Mouse (Mus musculus): Measurements from ENCODE around the gene Txndc17. TPM values are rescaled to one million over a fixed set of nuclear protein-coding genes. Genes with fewer than 3 reads are reported as not detected.
A peak's percentile ranks its signal among the peaks of the same experiment; 100 is the strongest.

Gene Txndc17
- polyA plus RNA-seq, 1 experiment from 2014 or later = 166 TPM

- Histone ChIP-seq H3K36me3 (peaks cover 47% of the 10 kb centered on the region), H3K4me2 (no peak overlapping the region), H3K27me3 (no peaks in the 10 kb centered on the region), H3K4me3 (no peak overlapping the region), H3K9ac (no peak overlapping the region), H3K27ac (no peak overlapping the region), H3K9me3 (no peaks in the 10 kb centered on the region), H3K4me1 (replicated peaks) (no peaks in the 10 kb centered on the region)
- ATAC-seq (ENCODE audit: low FRiP score) = no peak
- 88% methylated on average over 8 of the region's 8 CpGs for WGBS
Observed at GRCm38 (mm10) chr11:72196506-72196905, 10.8 kb upstream of the Txndc17 start.

- H3K9me3 ChIP-seq = no peaks in the 10 kb centered on the region
- no peak overlapping the region for H3K9ac ChIP-seq
- no peak for ATAC-seq (ENCODE audit: low FRiP score)
- H3K4me3 ChIP-seq = no peak overlapping the region
- H3K36me3 ChIP-seq = peaks cover 24% of the 10 kb centered on the region
- peaks cover 39% of the 10 kb centered on the region for H3K4me1 ChIP-seq (replicated peaks)
- no peak overlapping the region for H3K27ac ChIP-seq
- H3K4me2 ChIP-seq = no peak overlapping the region
- WGBS = 67% methylated on average over 1 of the region's 1 CpGs
- no peaks in the 10 kb centered on the region for H3K27me3 ChIP-seq
Observed at GRCm38 (mm10) chr11:72203440-72203839, 3.9 kb upstream of the Txndc17 start.

- no peaks in the 10 kb centered on the region for H3K9me3 ChIP-seq
- ATAC-seq (ENCODE audit: low FRiP score) = no peak
- H3K4me3 ChIP-seq = peak overlapping the region; percentile 88
- H3K4me2 ChIP-seq = peak overlapping the region; percentile 92
- no peaks in the 10 kb centered on the region for H3K27me3 ChIP-seq
- 91% methylated on average over 6 of the region's 6 CpGs for WGBS
- peaks cover 44% of the 10 kb centered on the region for H3K4me1 ChIP-seq (replicated peaks)
- peak overlapping the region; percentile 90 for H3K9ac ChIP-seq
- peaks cover 27% of the 10 kb centered on the region for H3K36me3 ChIP-seq
- no peak overlapping the region for H3K27ac ChIP-seq
Observed at GRCm38 (mm10) chr11:72205256-72205655, 2.1 kb upstream of the Txndc17 start.

GRCm38 (mm10) chr11:72206341-72207203 is 775 bp upstream of the Txndc17 start, which contains the start of gene Gm43951:
Gene Gm43951 (minus strand): TSS chr11:72206840.
- peak within 1 kb of the TSS; percentile 90 for H3K27ac ChIP-seq
- H3K4me3 ChIP-seq = peak within 1 kb of the TSS; percentile 88
- H3K9ac ChIP-seq = peak within 1 kb of the TSS; percentile 90
- no peaks in the 10 kb centered on the region for H3K27me3 ChIP-seq
- H3K4me2 ChIP-seq = peak within 1 kb of the TSS; percentile 92
- peaks cover 33% of the 10 kb centered on the region for H3K36me3 ChIP-seq
- peaks cover 44% of the 10 kb centered on the region for H3K4me1 ChIP-seq (replicated peaks)
- WGBS = under 1% methylated on average over 43 of the region's 43 CpGs
- ATAC-seq (ENCODE audit: low FRiP score) = peak; percentile 60
- H3K9me3 ChIP-seq = no peaks in the 10 kb centered on the region

- Histone ChIP-seq H3K36me3 (peaks cover 38% of the 10 kb centered on the region), H3K4me3 (peak overlapping the region; percentile 88), H3K4me1 (replicated peaks) (peaks cover 45% of the 10 kb centered on the region), H3K4me2 (peak overlapping the region; percentile 92), H3K27ac (peak overlapping the region; percentile 90), H3K9me3 (no peaks in the 10 kb centered on the region), H3K27me3 (no peaks in the 10 kb centered on the region), H3K9ac (peak overlapping the region; percentile 90)
- ATAC-seq (ENCODE audit: low FRiP score) = no peak
- WGBS = 25% methylated on average over 17 of the region's 17 CpGs
Observed at GRCm38 (mm10) chr11:72207834-72208377, 559 bp downstream of the Txndc17 start.

GRCm38 (mm10) chr11:72214591-72215409 is 7.5 kb downstream of the Txndc17 start:
- Histone ChIP-seq H3K9ac (peak overlapping the region; percentile 85), H3K4me3 (peak overlapping the region; percentile 82), H3K4me1 (replicated peaks) (peaks cover 29% of the 10 kb centered on the region), H3K9me3 (no peaks in the 10 kb centered on the region), H3K27ac (peak overlapping the region; percentile 89), H3K4me2 (peak overlapping the region; percentile 91), H3K36me3 (peaks cover 30% of the 10 kb centered on the region), H3K27me3 (no peaks in the 10 kb centered on the region)
- 1% methylated on average over 51 of the region's 51 CpGs for whole genome bisulfite sequencing
- peak; percentile 96 for ATAC-seq (ENCODE audit: low FRiP score)

- 2% methylated on average over 29 of the region's 29 CpGs for WGBS
- Histone ChIP-seq H3K36me3 (peaks cover 24% of the 10 kb centered on the region), H3K4me2 (peak within 1 kb of the TSS; percentile 91), H3K4me3 (peak within 1 kb of the TSS; percentile 82), H3K27ac (peak within 1 kb of the TSS; percentile 89), H3K9ac (peak within 1 kb of the TSS; percentile 85), H3K4me1 (replicated peaks) (peaks cover 29% of the 10 kb centered on the region), H3K9me3 (no peaks in the 10 kb centered on the region), H3K27me3 (no peaks in the 10 kb centered on the region)
- peak; percentile 91 for ATAC-seq (ENCODE audit: low FRiP score)
Observed at GRCm38 (mm10) chr11:72215410-72215797, 8.1 kb downstream of the Txndc17 start, which contains the start of gene Med31. Gene Med31 (minus strand): TSS chr11:72215592.

GRCm38 (mm10) chr11:72217116-72217515 is 9.8 kb downstream of the Txndc17 start:
- peak overlapping the region; percentile 91 for H3K4me2 ChIP-seq
- peaks cover 29% of the 10 kb centered on the region for H3K4me1 ChIP-seq (replicated peaks)
- 88% methylated on average over 5 of the region's 5 CpGs for WGBS
- no peak overlapping the region for H3K27ac ChIP-seq
- no peaks in the 10 kb centered on the region for H3K9me3 ChIP-seq
- H3K4me3 ChIP-seq = no peak overlapping the region
- no peak for ATAC-seq (ENCODE audit: low FRiP score)
- peaks cover 9% of the 10 kb centered on the region for H3K36me3 ChIP-seq
- 0 out of 2 replicates have a peak overlapping the region, but pooled peaks have one; percentile 14 for H3K9ac ChIP-seq
- H3K27me3 ChIP-seq = no peaks in the 10 kb centered on the region

GRCm38 (mm10) chr11:72221278-72221677 is 13.9 kb downstream of the Txndc17 start:
- ATAC-seq (ENCODE audit: low FRiP score) = no peak
- Histone ChIP-seq H3K4me2 (no peak overlapping the region), H3K4me1 (replicated peaks) (peaks cover 19% of the 10 kb centered on the region), H3K9ac (no peak overlapping the region), H3K4me3 (no peak overlapping the region), H3K27ac (no peak overlapping the region), H3K36me3 (peaks cover 5% of the 10 kb centered on the region; the same call in 1 of the 2 replicates), H3K27me3 (no peaks in the 10 kb centered on the region), H3K9me3 (no peaks in the 10 kb centered on the region)
- 15% methylated on average over 6 of the region's 6 CpGs for WGBS

- H3K36me3 ChIP-seq = peaks cover 5% of the 10 kb centered on the region; the same call in 1 of the 2 replicates
- H3K9me3 ChIP-seq = no peaks in the 10 kb centered on the region
- peaks cover 16% of the 10 kb centered on the region for H3K4me1 ChIP-seq (replicated peaks)
- no peak overlapping the region for H3K4me3 ChIP-seq
- H3K9ac ChIP-seq = no peak overlapping the region
- 0 out of 2 replicates have a peak, but pooled peaks cover 1% of the 10 kb centered on the region for H3K27me3 ChIP-seq
- 82% methylated on average over 4 of the region's 4 CpGs for WGBS
- ATAC-seq (ENCODE audit: low FRiP score) = no peak
- no peak overlapping the region for H3K27ac ChIP-seq
- no peak overlapping the region for H3K4me2 ChIP-seq
Observed at GRCm38 (mm10) chr11:72223414-72223813, 16.1 kb downstream of the Txndc17 start.

GRCm38 (mm10) chr11:72224865-72225264 is 17.5 kb downstream of the Txndc17 start:
- no peak overlapping the region for H3K4me3 ChIP-seq
- no peak overlapping the region for H3K4me2 ChIP-seq
- no peak overlapping the region for H3K9ac ChIP-seq
- whole genome bisulfite sequencing = 21% methylated on average over 5 of the region's 5 CpGs
- H3K4me1 ChIP-seq (replicated peaks) = peaks cover 16% of the 10 kb centered on the region
- H3K36me3 ChIP-seq = no peaks in the 10 kb centered on the region
- no peak for ATAC-seq (ENCODE audit: low FRiP score)
- 0 out of 2 replicates have a peak, but pooled peaks cover 4% of the 10 kb centered on the region for H3K27me3 ChIP-seq
- H3K27ac ChIP-seq = no peak overlapping the region
- H3K9me3 ChIP-seq = no peaks in the 10 kb centered on the region
